Mouse (Mus musculus) heart, adult 2 months (tissue): Measurements from ENCODE around the gene Gpr84.

Experiments used
- CTCF ChIP-seq: fragments of 200-600 bp; IDR thresholded peaks from 2 replicates; pipeline ENCODE4 v1.8.1; 2022; ENCODE audit warnings: antibody characterized with exemption, mild to moderate bottlenecking, moderate library complexity
- EP300 ChIP-seq: fragments of 200-500 bp; IDR thresholded peaks from 2 replicates; pipeline ENCODE4 v1.6.1; 2011; ENCODE audit warnings: low read depth, low read length, control low read depth; ENCODE audit not compliant: insufficient read depth
- POLR2A ChIP-seq: fragments of 200-500 bp; IDR thresholded peaks from 2 replicates; pipeline ENCODE4 v1.6.1; 2011; ENCODE audit warnings: mild to moderate bottlenecking, low read depth, low read length, control low read depth; ENCODE audit not compliant: insufficient read depth

DNA sequence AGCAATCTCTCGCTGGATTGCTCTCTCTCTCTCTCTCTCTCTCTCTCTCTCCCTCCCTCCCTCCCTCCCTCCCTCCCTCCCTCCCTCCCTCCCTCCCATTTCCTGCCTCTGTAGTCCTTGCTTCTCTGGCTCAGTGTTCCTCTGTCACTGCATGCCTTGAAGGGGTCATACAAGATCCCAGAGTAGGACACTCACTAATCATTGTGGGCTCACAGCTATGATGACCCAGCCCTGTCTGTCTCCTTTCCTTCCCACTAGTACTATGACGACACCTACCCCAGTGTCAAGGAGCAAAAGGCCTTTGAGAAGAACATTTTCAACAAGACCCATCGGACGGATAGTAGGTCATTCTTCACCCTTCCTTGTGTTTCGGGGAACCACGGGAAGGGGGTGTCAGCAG is 20.0 kb downstream of the Gpr84 start:
- TF ChIP-seq CTCF: no peak
- no peak for TF ChIP-seq POLR2A
- TF ChIP-seq EP300: no peak
